Mouse (Mus musculus): ENCODE data around the gene Rasa4.
"Not testable (repeated sequence)": the region's sequence is repeated elsewhere in the genome, so short reads cannot be mapped to it uniquely, and the experiment has no call there.

The Rasa4 gene

DNA sequence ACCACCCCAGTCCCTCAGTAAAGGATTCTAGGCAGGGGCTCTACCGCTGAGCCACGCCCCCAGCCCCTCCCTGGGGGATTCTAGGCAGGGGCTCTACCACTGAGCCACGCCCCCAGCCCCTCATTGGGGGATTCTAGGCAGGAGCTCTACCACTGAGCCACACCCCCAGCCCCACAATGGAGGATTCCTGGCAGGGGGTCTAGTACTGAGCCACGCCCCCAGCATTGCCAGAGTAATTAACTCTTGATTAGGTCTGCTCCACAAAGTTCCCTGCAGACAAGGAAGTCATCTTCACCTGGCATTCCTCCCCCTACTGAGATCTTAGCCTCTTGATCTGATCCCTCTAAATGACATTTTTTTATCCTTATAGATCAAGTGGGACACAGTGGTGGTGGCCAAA is 29.8 kb downstream of the Rasa4 start:
- in situ Hi-C loops (cut with MboI) = not testable (repeated sequence)

DNA sequence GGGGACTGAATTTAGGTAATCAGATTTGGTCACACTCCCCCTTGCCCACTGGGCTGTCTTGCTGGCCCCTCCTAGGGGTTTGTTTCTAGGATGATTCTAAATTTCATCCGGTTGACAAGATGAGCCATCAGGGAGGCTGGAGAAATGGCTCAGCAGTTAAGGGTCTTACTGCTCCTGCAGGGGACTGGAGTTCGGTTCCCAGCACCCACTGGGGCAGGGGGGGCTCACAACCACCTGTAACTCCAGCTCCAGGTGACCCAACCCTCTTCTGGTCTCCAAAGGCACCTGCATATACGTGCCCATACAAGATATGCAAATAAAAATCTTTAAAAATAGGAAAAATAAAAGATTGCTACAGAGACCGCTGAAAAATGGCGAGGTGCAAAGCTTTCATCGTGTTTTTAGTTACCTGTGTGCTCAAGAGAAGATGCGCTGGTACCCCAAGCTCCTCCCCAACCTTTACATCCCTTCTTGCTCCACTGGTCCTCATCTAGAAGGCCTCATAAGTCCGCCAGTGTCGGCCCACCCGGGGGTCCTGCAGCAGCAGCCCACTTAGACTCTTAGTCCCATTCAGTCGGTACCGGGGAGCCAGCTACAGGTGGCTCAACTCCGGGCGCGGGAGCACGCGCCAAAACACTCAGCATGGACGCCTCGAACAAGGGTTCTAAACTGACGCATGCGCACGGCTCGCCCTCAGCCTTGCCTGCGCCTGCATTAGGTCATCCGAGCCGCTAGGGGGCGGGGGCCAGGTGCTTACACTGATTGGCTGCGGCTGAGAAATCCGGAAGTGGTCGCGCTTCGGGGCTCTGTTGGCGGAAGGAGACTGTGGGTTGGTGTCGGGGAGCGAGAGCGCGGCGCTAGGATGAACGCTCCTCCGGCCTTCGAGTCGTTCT is 32.4 kb downstream of the Rasa4 start, which contains the start of gene Polr2j:
Gene Polr2j, plus strand, starts transcription at position 741 of the 893 bp plus-strand sequence.
- in situ Hi-C loops (cut with MboI) = no loop called here

DNA sequence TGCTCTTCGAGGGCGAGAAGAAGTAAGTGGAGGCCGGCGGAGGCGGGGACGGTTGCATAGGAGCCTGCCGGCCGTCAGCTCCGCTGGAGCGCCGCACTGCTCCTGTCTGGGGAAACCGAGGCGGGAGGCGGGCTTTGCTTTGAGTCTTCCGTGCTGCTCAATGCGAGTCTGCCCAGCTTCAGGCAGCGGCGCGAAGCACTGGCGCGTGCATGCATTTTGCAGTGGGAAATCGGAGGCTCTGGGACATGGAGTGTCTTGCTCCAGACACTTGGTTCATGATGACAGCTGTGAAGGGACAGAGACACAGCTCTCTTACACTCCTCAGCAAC is 33.0 kb downstream of the Rasa4 start:
- in situ Hi-C loops (cut with MboI) = no loop called here

DNA sequence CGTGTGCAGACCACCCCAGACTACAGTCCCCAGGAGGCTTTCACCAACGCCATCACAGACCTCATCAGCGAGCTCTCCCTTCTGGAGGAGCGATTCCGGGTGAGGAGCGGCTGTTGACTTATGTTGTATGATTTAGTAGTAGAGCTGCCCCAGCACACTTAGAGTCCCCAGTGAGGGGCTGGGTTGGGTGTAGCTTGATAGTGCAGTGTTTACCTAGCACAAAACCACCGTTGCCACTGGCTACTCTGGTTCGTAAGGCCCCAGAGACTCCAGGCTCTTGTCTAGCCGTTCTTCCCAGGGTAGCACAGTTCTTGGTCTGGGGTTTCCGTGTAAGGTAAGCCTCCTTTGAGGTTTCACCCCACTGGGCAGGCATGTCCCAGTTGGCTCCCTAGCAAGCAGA is 38.4 kb downstream of the Rasa4 start:
- in situ Hi-C loops (cut with MboI) = no loop called here

DNA sequence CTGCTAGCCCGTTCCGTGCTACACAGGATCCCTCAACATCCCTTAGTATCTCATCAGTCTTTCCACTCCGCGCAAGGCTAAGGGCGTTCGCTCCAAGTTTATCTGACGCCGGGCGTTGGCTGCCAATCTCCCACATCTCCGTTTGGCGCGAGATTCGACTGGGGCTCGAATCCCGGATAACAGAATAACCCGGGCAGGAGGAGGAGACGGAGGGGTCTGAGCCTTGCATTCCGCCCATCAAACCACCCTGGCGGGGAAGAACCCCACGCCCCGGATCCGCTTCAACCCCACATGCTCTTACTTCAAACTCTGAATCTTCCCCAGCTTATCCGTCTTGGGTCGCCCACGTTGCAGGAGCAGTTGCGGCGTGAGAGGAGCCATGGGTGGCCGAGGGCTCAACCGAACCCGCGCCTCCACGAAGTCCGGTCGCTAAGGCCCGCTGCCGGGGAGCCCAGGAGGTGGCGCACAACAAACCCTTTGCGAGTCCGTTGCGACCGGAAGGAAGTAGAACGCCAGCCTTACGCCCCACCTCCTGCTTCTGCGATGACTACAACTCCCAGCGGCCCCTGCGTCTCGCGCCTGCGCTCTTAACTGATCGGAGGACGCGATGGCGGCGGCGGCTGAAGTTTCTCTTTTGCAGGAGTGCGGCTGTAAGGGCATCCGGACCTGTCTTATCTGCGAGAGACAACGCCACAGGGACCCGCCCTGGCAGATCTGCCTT is 52.0 kb downstream of the Rasa4 start, which contains the start of the genes Lrwd1 and Alkbh4:
Gene Lrwd1, minus strand, starts transcription at position 504 of the 721 bp plus-strand sequence.
Gene Alkbh4, plus strand, starts transcription at position 576 of the 721 bp plus-strand sequence.
- in situ Hi-C loops (cut with MboI) = no loop called here

DNA sequence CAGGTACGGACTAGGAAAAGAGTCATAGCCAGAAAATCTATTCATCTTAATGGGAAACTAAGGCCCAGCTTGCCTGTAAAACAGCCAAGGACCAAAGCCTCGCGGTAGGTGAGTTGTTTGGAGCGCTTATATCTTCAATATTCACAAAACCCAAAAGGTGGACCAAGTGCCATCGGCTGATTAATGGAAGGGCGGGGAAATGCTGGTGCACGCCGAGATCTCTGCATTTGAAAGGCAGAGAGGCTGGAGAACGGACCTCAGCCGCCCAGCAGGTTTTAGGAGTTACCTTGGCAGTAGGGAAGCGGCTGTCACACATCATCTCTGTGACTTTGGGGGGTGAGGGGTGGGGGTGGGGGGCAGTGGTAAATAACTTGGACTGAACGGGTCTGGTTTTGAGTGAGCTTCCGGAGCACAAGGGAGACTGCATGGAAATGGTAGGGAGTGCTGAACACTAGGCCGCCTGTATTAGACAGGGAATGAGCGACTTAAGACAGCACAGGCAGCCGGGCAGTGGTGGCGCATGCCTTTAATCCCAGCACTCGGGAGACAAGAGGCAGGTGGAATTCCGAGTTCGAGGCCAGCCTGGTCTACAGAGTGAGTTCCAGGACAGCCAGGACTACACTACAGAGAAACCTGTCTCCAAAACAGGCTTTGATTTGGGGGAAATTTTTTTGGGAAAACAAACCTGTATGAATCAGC is 52.7 kb downstream of the Rasa4 start:
- in situ Hi-C loops (cut with MboI) = no loop called here

DNA sequence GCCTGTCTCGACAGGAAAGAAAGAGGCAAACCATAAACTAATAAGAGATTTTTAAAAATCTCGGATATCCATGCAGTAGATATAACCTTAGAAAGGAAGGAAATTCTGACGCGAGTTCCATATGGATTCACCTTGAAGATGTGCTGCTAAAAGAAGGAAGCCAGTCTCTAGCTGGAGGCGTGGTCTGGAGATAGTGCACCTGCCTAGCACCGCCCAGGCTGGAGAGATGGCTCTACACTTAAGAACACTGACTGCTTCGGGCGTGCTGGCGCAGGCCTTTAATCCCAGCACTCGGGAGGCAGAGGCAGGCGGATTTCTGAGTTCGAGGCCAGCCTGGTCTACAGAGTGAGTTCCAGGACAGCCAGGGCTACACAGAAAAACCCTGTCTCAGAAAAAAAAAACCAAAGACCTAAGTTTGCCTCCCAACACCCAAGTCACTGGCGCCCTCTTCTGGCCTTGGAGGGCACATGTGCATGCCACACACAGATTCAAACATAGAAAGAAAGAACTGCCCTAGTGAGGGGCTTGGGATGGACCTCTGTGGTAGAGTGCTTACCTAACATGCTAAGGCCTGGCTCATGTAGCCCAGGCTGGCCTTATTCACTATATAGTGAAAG is 54.0 kb downstream of the Rasa4 start:
- in situ Hi-C loops (cut with MboI) = no loop called here

DNA sequence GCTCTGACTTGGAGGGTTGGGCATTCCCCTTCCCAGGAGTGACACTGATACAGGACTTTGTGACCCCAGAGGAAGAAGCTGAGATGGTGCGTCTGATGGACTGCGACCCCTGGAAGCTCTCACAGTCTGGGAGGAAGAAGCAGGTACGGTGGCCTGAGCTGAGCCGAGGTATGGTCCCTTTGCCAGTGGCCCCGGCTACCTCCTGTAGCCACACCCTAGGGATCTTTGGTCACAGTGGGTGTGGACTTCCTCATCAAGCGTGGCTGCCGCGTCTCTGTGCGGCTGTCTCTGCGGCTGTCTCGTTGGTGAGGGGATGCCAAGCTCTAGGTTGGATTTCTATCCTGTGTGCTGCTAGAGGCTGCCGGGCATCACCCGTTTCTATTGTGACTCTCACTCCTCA is 55.7 kb downstream of the Rasa4 start:
- in situ Hi-C loops (cut with MboI) = no loop called here

DNA sequence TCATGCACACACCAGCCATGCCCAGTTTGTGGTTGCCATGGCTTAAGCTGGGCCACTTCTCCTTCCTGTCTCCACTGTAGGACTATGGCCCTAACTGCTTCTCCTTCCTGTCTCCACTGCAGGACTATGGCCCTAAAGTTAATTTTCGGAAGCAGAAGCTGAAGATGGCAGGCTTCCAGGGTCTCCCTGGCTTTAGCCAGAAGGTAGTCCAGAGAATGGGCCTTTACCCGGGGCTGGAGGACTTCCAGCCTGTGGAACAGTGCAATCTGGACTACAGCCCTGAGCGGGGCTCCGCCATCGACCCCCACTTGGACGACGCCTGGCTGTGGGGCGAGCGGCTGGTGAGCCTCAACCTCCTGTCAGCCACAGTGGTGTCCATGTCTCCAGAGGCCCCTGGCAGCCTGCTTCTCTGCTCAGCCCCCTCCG is 56.4 kb downstream of the Rasa4 start:
- in situ Hi-C loops (cut with MboI) = loop anchor here (5.0 kb wide), 1 partner anchor 37 kb away; no protein-coding TSS in a partner anchor

DNA sequence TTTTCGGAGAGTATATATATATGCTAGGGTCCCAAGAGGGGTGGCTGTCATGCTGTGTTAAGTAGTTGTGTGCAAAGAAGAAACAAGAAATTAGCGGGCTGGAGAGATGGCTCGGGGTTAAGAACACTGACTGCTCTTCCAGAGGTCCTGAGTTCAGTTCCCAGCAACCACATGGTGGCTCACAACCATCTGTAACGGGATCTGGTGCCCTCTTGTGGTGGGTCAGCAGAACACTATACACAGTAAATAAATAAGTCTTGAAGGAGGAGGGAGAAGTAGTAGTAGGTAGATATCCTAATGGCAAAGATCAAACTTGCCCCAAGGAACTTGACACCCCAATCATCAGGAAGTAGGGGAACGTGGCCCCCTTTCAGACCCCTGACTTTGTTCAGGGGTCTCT is 59.0 kb downstream of the Rasa4 start:
- in situ Hi-C loops (cut with MboI) = loop anchor here (5.0 kb wide), 1 partner anchor 35 kb away; no protein-coding TSS in a partner anchor

DNA sequence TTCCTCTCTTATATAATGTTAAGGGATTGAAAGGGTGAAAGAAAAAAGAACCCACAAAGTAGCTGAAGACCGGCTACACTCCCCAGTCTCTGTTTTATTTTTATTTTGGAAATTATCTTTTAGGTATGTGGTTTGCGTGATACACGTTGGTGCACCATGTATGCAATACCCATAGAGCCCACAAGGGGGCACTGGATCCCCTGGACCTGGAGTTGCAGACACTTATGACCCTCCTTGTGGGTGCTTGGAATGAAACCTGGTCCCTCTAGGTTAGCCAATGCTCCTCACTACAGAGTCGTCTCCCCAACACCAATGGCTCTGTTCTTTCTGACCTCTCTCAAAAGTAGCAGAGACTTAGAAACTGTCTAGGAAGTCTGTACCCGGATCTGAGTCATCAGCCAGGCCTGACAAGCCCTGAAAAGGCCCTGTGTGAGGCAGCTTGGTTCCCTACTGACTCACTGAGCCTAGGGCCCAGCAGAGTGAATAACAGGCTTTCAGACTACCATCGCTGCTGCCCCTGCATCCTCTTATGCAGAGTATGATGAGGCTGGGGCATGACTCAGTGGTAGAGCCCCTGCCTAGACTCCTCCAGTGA is 59.5 kb downstream of the Rasa4 start:
- in situ Hi-C loops (cut with MboI) = loop anchor here (5.0 kb wide), 1 partner anchor 34 kb away; no protein-coding TSS in a partner anchor

DNA sequence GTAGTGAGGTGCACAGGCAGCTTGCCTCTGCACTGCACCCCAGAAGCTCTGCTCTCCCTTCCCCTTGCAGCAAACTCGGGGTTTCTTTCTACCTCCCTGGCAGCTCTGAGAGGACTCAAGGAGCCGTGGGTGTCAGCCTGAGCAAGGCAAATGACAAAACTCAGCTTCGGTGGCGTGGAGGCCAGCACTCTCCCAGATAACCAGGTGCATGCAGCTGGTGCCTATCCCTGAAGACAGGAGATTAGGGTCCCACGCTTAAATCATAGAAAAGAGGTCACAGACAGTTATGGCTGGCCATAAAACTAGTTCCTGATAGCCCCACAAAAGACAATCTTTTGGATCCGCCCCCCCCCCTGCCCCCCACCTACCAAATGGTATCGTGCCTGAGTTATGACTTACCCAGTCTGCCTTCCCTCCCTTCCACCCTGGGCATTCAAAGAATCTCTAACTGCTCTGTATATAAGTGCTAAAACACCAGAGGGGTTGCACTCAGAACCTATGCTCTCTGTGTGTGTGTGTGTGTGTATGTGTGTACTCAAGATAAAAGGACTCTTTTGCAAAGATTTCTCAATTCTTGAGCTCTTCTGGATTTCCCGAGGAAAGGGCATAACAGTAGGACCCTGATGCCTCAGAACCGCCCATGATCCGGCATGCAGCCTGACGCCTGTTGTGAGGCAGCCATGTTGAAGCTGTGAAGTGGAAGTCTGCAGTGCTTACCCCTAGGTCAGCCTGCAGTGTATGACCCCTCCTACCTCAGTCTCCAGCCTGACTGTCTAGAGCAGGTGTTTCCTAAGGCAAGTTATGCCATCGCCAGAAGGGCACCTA is 61.1 kb downstream of the Rasa4 start:
- in situ Hi-C loops (cut with MboI) = loop anchor here (5.0 kb wide), 1 partner anchor 32 kb away; no protein-coding TSS in a partner anchor

DNA sequence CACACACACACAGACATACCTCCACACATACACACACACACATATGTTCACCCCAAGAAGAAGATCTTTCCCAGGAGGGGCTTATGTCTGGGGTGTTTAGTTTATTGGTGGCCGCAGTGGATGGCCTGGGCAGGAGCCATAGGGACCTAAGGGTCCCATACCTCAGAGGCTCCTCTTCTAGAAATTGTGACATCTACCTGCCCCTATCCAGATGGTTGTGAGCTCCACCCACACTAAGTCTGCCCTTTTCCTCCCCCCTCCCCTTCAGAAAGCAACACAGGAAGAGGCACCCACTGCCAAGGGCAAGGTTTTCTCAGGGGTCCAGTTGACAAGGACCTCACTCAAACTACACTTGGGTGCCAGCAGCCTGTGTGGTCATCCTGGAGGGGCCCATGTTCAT is 63.2 kb downstream of the Rasa4 start:
- in situ Hi-C loops (cut with MboI) = no loop called here

DNA sequence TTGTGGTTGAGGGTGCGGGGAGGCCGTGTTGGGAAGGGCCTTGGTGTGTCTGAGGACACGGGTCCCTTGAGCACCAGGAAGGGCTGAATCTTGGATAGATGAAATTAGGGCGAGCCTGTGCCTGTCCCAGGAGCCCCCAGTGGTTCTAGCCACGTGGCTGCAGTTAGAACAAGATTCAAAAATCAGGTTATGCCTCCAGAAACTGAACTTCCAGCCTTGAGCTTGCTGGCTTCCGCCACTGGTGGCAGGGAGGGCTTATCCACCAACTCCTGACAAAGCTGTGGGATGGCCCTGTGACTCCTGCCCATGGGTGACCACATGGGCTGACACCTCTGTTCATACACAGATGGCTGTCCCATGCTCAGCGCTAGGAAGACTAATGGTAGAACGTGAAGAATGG is 64.0 kb downstream of the Rasa4 start:
- in situ Hi-C loops (cut with MboI) = no loop called here

DNA sequence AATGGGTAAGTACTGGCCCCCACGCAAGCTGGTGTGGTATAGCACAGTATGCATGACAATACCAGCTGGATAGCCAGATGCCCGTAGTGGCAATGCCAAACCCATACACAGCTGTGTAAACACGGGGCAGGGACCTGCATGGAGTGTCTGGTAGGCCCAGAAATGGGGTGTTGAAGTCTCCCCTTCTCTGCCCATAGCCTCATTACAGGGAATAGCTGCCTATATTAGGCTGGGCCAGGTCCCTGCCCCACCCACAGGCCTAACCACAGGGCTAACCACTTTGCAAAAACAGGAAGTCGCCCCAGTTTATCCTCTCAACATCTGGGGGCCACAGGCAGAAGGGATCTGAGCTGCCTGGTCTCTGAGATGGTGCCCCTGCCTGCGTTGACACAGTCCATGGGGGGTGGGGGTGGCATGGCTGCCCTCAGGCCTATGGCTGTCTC is 65.4 kb downstream of the Rasa4 start:
- in situ Hi-C loops (cut with MboI) = not testable (repeated sequence)

DNA sequence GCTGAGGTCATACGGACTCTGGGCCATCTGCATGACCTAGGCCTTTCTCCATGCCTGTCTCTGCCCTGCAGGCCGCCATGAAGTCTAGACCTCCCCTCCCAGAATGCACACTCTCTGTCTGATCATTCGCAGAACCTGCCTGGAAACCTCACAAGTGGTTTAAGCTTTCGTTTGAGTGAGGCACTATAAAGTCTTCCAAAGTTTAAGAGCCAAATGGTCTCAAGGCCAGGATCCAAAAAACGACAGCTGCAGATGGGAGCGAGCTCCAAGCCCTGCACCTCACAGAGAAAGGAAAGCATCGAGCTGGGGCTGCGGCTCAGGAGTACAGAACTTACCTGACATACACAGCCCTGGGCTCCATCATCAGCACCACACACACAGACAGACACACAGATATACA is 68.6 kb downstream of the Rasa4 start:
- in situ Hi-C loops (cut with MboI) = no loop called here

DNA sequence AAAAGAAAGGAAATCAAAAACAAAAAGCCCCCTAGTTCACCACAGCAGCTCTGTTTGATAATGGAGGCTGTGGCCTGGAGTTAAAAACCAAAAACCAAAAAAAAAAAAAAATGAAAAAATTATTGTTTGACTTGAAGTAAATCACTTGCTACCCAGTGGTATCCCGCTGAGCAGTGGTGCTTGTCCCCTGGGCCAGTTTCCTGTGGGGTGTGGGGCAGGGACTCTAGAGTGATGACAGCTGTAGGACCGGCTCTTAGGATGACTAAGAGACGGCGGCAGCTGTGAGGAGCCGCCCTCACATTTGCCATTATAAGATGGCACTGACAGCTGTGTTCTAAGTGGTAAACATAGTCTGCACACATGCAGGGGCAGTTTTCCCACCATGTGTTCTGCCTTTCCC is 71.7 kb downstream of the Rasa4 start:
- in situ Hi-C loops (cut with MboI) = no loop called here

DNA sequence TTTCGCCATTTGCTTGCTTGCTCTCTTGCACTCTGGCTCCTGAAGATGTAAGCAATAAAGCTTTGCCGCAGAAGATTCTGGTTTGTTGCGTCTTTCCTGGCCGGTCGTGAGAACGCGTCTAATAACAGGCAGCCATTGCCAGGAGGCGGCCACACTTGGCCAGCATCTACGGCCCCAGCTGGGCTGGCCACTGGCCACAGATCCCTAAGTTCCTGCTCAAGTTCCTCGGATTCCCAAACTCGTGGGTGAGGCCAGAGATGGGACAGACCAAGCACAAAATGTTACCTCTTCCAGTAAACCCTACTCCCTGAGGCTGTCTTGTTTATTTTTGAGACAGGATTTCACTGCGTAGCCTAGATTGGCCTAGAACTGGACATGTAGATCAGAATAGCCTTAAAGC is 76.4 kb downstream of the Rasa4 start:
- in situ Hi-C loops (cut with MboI) = not testable (repeated sequence)
